Mouse (Mus musculus): Measurements from ENCODE around the gene Hhipl1.

Hhipl1 gene

GRCm38 (mm10) chr12:108355986-108356385 lies 49.9 kb downstream of the Hhipl1 start:
- DNase-seq (ENCODE audit: low read depth, low spot score) = no peak

- DNase-seq (ENCODE audit: low read depth, low spot score) = peak; percentile 28
These were observed 57.7 kb downstream of the Hhipl1 start for GRCm38 (mm10) chr12:108363796-108364195.

GRCm38 (mm10) chr12:108365340-108365739 lies 59.3 kb downstream of the Hhipl1 start:
- no peak for DNase-seq (ENCODE audit: low read depth, low spot score)

GRCm38 (mm10) chr12:108365868-108366267 lies 59.8 kb downstream of the Hhipl1 start:
- no peak for DNase-seq (ENCODE audit: low read depth, low spot score)

GRCm38 (mm10) chr12:108367909-108368308 lies 61.8 kb downstream of the Hhipl1 start:
- no peak for DNase-seq (ENCODE audit: low read depth, low spot score)

DNA sequence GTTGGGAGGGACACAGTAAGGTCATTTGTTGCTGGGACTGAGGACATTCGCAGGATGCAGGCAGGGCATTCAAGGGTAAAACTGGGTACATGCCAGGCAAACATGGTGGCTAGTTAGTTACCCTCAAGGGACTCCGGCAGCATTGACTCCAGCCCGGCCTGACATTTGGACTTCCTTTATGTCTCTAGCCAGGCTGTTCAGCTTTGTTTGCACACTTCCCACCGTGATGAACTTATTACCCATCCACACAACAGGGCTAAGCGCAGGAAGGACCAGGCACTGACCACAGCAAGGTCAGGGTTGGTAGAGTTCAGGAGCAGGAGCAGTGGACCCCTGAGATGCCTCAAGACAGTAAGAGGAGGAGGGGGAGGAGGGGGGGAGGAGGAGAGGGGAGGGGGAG lies 62.9 kb downstream of the Hhipl1 start:
- no peak for DNase-seq (ENCODE audit: low read depth, low spot score)

DNA sequence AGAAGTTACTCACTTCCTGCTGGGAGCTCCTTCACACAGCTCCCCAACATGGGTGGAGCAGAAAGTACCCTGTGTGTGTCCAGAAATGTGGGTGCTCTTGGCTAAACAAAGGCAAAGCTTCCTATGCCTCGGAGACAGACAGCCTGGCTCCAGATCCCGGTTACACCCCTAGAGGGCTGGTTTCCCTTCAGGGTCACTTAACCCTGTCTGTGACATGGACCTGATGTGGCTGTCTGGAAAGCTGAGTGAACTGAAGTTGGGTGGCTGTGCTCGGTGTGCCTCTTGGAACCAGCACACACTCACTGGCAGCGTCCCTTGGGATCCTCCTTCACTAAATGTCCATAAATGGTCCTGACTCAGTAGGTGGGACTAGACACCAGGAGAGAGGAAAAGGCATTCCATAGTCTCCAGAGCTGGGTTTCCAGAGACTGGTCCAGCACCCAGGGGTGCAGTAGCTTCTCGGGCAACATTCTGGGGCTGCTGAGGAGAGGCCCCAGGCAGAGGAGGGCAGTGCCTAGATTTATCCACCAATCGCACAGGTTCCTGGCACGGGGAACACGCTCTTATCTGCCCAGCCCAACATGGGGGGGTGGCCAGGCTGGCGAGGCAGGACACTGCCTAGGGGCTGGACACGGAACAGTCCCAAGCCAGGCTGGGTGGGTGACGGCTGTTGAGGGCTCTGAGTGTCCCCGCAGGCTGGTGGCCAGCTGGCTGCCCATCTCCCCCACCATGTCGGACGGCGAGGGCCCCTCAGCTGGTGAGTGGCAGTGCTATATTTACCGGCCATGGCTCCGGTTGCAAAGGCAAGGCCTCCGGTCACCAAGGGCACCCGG lies 64.7 kb downstream of the Hhipl1 start, which contains the start of gene Eml1:
Gene Eml1 (plus strand): TSS at position 362 of the 833 bp plus-strand sequence.
- DNase-seq (ENCODE audit: low read depth, low spot score) = no peak

DNA sequence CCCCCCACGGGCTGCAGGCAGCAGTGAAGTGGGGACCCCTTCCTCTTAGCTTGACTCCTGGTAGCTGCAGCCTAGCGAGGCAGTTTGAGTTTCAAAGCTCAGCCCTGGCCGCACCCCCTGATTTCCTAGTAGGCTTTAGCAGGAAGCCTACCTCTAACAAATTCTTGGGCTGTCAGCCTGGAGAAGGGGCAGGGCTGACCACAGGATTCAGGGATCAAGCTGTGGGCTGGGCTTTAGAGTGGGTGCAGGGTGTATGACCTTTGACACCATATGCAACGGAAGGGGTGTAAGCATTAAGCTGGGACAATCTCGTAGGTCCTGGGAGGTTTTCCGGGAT lies 65.3 kb downstream of the Hhipl1 start:
- DNase-seq (ENCODE audit: low read depth, low spot score) = no peak

- no peak for DNase-seq (ENCODE audit: low read depth, low spot score)
These were observed 66.2 kb downstream of the Hhipl1 start for GRCm38 (mm10) chr12:108372241-108372640.

DNA sequence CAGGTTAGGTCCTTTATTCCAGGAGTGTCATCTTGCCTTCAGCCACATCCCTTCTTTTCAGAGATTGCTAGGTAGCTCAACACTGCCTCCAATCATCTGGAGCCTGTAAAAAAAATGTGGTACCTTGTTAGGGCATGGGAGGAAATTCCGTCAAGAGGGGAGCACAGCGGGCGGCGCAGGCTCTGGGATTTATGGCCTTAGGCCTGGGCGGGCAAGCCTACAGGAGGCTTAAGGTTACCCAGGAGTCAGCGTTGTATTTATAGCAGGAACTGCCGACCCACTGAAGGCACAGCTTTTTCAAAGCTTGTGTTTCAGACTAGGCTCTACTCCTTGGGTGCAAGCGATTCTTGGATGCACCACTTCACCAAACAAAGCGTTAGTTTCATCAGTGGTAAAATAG lies 67.5 kb downstream of the Hhipl1 start:
- no peak for DNase-seq (ENCODE audit: low read depth, low spot score)

- no peak for DNase-seq (ENCODE audit: low read depth, low spot score)
These were observed 68.6 kb downstream of the Hhipl1 start for GRCm38 (mm10) chr12:108374689-108375088.

GRCm38 (mm10) chr12:108378379-108379133 lies 72.5 kb downstream of the Hhipl1 start:
- no peak for DNase-seq (ENCODE audit: low read depth, low spot score)

Data from CD4-positive helper T cell, adult 2 months (primary cell).